Mouse (Mus musculus): ENCODE results near the gene Ppfia4.

- TF ChIP-seq CTCF (IDR thresholded peaks at IDR 0.05; ENCODE audit: borderline replicate concordance, extremely low read depth, insufficient read depth, insufficient read length) = no peak
- no peak for TF ChIP-seq POLR2A (IDR thresholded peaks at IDR 0.05; ENCODE audit: borderline replicate concordance, extremely low read depth, insufficient read depth, insufficient read length, poor library complexity, severe bottlenecking)
These were observed 33.9 kb downstream of the Ppfia4 start for GRCm38 (mm10) chr1:134298636-134299411.

Measured in brain, embryonic 14.5 days (tissue).